In the genomic region with DNA sequence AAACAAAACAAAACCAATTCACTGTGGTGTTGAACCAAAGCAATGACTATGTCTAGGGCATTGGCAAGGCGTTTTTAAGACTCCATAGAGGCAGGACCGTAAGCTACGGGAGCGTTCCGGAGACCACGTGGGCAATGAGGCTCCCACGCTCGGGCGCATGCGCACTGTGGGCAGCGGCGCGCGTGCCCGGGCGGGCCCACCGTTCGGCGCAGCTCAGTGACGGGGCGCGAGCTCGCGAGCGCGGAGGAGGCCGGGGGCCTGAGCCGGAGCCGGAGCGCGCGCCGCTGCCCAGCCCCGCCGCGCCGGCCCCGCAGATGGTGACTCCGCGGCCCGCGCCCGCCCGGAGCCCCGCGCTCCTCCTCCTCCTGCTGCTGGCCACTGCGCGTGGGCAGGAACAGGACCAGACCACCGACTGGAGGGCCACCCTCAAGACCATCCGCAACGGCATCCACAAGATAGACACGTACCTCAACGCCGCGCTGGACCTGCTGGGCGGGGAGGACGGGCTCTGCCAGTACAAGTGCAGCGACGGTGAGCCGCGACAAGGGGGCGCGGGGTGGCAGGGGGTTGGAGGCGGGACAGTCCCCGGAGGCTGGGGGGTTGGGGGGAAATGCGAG, we compare ENCODE assay signal across 8 mouse cellular contexts. TPM values are rescaled to one million over a fixed set of nuclear protein-coding genes. Genes with fewer than 3 reads are reported as not detected.
A peak's percentile ranks its signal among the peaks of the same experiment; 100 is the strongest.
DNase-seq lines count a peak whose midpoint lies in the region; ATAC-seq lines count a peak whose summit lies in the region.

A gene (plus strand): TSS at position 202 of the 617 bp plus-strand sequence.

- DNase-seq in adrenal gland, adult 18-20 months (ENCODE audit: low spot score in 2 of 2) = peak; percentile 93
- DNase-seq in embryo, embryonic 10.5 days (ENCODE audit: low spot score) = peak; percentile 92
- DNase-seq in gastrocnemius, postnatal 14 days = peak; percentile 92
- peak; percentile 90 for DNase-seq in induced T-regulatory cell, adult 2 months (ENCODE audit: low read depth)
- peak; percentile 85 to 88 for DNase-seq in left cerebral cortex, adult 8-10 months (ENCODE audit: low spot score in 2 of 2)
- DNase-seq in right cerebral cortex, adult 2 months (ENCODE audit: low spot score in 2 of 2) = peak; percentile 91 to 93
- DNase-seq in urinary bladder, postnatal 10 days (ENCODE audit: low spot score) = peak; percentile 59

- ATAC-seq in megakaryocyte, adult 5-6 weeks (ENCODE audit: poor library complexity, severe bottlenecking) = peak; percentile 72

- intact Hi-C loops in gastrocnemius, postnatal 14 days (cut with DNase I; ENCODE audit: low total_unique reads) = no loop called here

RNA-seq across cellular contexts. Expression of the gene that starts here (rescaled TPM):
- total RNA-seq in adrenal gland, adult 18-20 months (2021) = 10 to 100 TPM; 44.9 to 49.5 TPM
- 10 to 100 TPM; 28.2 to 39.8 TPM for total RNA-seq in gastrocnemius, postnatal 14 days (2021)
- total RNA-seq in left cerebral cortex, adult 8-10 months (2022) = 10 to 100 TPM; 16.1 to 19.6 (median 17.7) TPM
- 4.3 and 6.0 TPM in 2 replicates for total RNA-seq in megakaryocyte, adult 5-6 weeks (2015)
- 6.1 and 7.2 TPM in 2 replicates for total RNA-seq in megakaryocyte, adult 5-6 weeks (2017)

Comparison
In these comparisons a context has a peak if more than half of its experiments do, and no peak if none do; other contexts are left out.
1. Peak in every context shown above with its lines: DNase-seq and ATAC-seq.